ENCODE assay signal across 40 mouse cellular contexts in genomic region chr4:120116312-120116711, GRCm38 (mm10). TPM values are rescaled to one million over a fixed set of nuclear protein-coding genes. Genes with fewer than 3 reads are reported as not detected.
DNase-seq lines count a peak whose midpoint lies in the region; ATAC-seq and TF ChIP-seq lines count a peak whose summit lies in the region.
"Had no signal": no experiment of that assay in that cellular context is flagged by ENCODE, and none has a peak within 500 bp of the region (broad histone marks: within the 10 kb centered on the region; RNA-seq: fewer than 3 reads in every experiment).

No protein-coding gene starts in this region.

- TF ChIP-seq CTCF in C2C12 (IDR thresholded peaks at IDR 0.05; ENCODE audit: control insufficient read depth, insufficient read depth, insufficient read length): no peak

- no peaks in the 10 kb centered on the region for H3K36me3 ChIP-seq in C2C12 (ENCODE audit: control insufficient read depth, insufficient read depth)
- H3K36me3 ChIP-seq in splenic B cell, adult 2 months (ENCODE audit: control insufficient read depth, insufficient read depth, low read length, poor library complexity, severe bottlenecking): no peaks in the 10 kb centered on the region; the same call in 1 of the 2 replicates
- H3K36me3 ChIP-seq: embryonic facial prominence, embryonic 10.5 days; embryonic facial prominence, embryonic 15.5 days; G1E; intestine, embryonic 15.5 days; limb, embryonic 12.5 days; liver, embryonic 15.5 days; midbrain, embryonic 10.5 days had no signal

- H3ac ChIP-seq in C2C12 (ENCODE audit: control insufficient read depth, insufficient read length, low read depth): no peak overlapping the region

- peak; percentile 51; the same call in 1 of the 2 replicates for ATAC-seq in frontal cortex, adult (ENCODE audit: low TSS enrichment)
- ATAC-seq in common myeloid progenitor, adult 5-6 weeks (replicated peaks; ENCODE audit: low read depth, poor library complexity, severe bottlenecking): 0 out of 2 replicates have a peak, but pooled peaks have one; percentile 43
- ATAC-seq: forebrain, embryonic 13.5 days; hindbrain, embryonic 16.5 days; intestine, embryonic 15.5 days; Patski had no signal

- no peak overlapping the region for H3K4me3 ChIP-seq in C2C12 (ENCODE audit: insufficient read depth, poor library complexity, severe bottlenecking)
- H3K4me3 ChIP-seq: embryonic facial prominence, embryonic 10.5 days; embryonic facial prominence, embryonic 15.5 days; forebrain, embryonic 13.5 days; intestine, embryonic 15.5 days; limb, embryonic 12.5 days; liver, embryonic 15.5 days; midbrain, embryonic 10.5 days had no signal

- no peaks in the 10 kb centered on the region for H3K79me3 ChIP-seq in C2C12 (ENCODE audit: low read depth)

- DNase-seq in frontal cortex, postnatal 10 days (ENCODE audit: low spot score in 2 of 2): no peak
- DNase-seq in splenic B cell, adult 2 months (ENCODE audit: low read depth, low spot score): peak; percentile 18
- no peak for DNase-seq in adrenal gland, adult (ENCODE audit: inconsistent age in 2 of 2, low spot score in 1 of 2)
- no peak for DNase-seq in frontal cortex, postnatal 36 days (ENCODE audit: low spot score in 2 of 2)
- DNase-seq: adrenal gland, postnatal 14 days; cerebellum, postnatal 14 days; gastrocnemius, postnatal 10 days; heart, postnatal 14 days; kidney, adult 2 months; kidney, postnatal 4 days; lung, embryonic 14.5 days; lung, postnatal 14 days; right cerebral cortex, postnatal 25 days; thymus, adult 18-20 months; thymus, postnatal 25 days had no signal

- no peaks in the 10 kb centered on the region for H3K27me3 ChIP-seq in C2C12 (ENCODE audit: control insufficient read depth, insufficient read depth, insufficient read length)
- no peaks in the 10 kb centered on the region for H3K27me3 ChIP-seq in splenic B cell, adult 2 months (ENCODE audit: control insufficient read depth, insufficient read depth, low read length, poor library complexity, severe bottlenecking)
- H3K27me3 ChIP-seq: embryonic facial prominence, embryonic 15.5 days; forebrain, embryonic 13.5 days; intestine, embryonic 15.5 days; liver, embryonic 15.5 days; Patski had no signal

- H3K79me2 ChIP-seq in C2C12 (ENCODE audit: control insufficient read depth, insufficient read depth): no peaks in the 10 kb centered on the region

TF ChIP-seq in C2C12, 6 proteins besides CTCF, POLR2A, EP300 and RAD21:
- TF ChIP-seq USF1 (IDR thresholded peaks at IDR 0.05; ENCODE audit: low read depth) (peak; percentile 18), MYOD1 (IDR thresholded peaks at IDR 0.05; ENCODE audit: control insufficient read depth, insufficient read length, low read depth) (no peak), CEBPB (IDR thresholded peaks at IDR 0.05; ENCODE audit: low read depth) (no peak), MAX (IDR thresholded peaks at IDR 0.05) (no peak), FOSL1 (IDR thresholded peaks at IDR 0.05; ENCODE audit: insufficient read depth, low read length, poor library complexity, severe bottlenecking) (no peak), MYOG (IDR thresholded peaks at IDR 0.05; ENCODE audit: control insufficient read depth, extremely low read depth, insufficient read length) (no peak)

RNA-seq across cellular contexts. Expression of gene Edn2, which starts 44.7 kb away (rescaled TPM):
- polyA plus RNA-seq in C2C12 (2012; fragmentation: generic; extraction: Trizol): not detected
- total RNA-seq in common myeloid progenitor, adult 5-6 weeks (2017): not detected in 2 replicates
- total RNA-seq: adrenal gland, postnatal 14 days; G1E; gastrocnemius, postnatal 10 days; granulocyte monocyte progenitor cell, adult 5-6 weeks; heart, postnatal 14 days; left cerebral cortex, adult 18-20 months; left cerebral cortex, postnatal 25 days; liver, adult 2 months; midbrain, postnatal 0 days had no signal
- polyA plus RNA-seq: brain, embryonic 14.5 days; embryonic facial prominence, embryonic 10.5 days; G1E; hindbrain, embryonic 11.5 days; hindbrain, embryonic 16.5 days; kidney, adult 2 months; kidney, postnatal 0 days; liver, adult 2 months; liver, embryonic 15.5 days; midbrain, embryonic 10.5 days; Patski had no signal

RNA-seq across cellular contexts. Expression of gene AL607142.1, which starts 51.5 kb away (rescaled TPM):
- not detected for polyA plus RNA-seq in C2C12 (2012; fragmentation: generic; extraction: Trizol)
- not detected in 2 replicates for total RNA-seq in common myeloid progenitor, adult 5-6 weeks (2017)
- total RNA-seq: adrenal gland, postnatal 14 days; G1E; gastrocnemius, postnatal 10 days; granulocyte monocyte progenitor cell, adult 5-6 weeks; heart, postnatal 14 days; left cerebral cortex, adult 18-20 months; left cerebral cortex, postnatal 25 days; liver, adult 2 months; midbrain, postnatal 0 days had no signal
- polyA plus RNA-seq: brain, embryonic 14.5 days; embryonic facial prominence, embryonic 10.5 days; embryonic facial prominence, embryonic 15.5 days; forebrain, embryonic 13.5 days; frontal cortex, adult 2 months; G1E; heart, embryonic 14.5 days; hindbrain, embryonic 11.5 days; hindbrain, embryonic 16.5 days; intestine, embryonic 15.5 days; kidney, adult 2 months; kidney, postnatal 0 days; limb, embryonic 12.5 days; liver, adult 2 months; liver, embryonic 15.5 days; lung, embryonic 14.5 days; midbrain, embryonic 10.5 days; midbrain, postnatal 0 days; neural tube, embryonic 14.5 days; Patski; stomach, embryonic 16.5 days had no signal
